Mouse (Mus musculus) megakaryocyte progenitor cell, adult 5-6 weeks (primary cell): ENCODE measurements around the gene Ctbs. TPM values are rescaled to one million over a fixed set of nuclear protein-coding genes. Genes with fewer than 3 reads are reported as not detected.

Experiments used
- ATAC-seq: replicated peaks from 2 replicates; pipeline ENCODE4 v1.8.0; 2016; ENCODE audit warnings: mild to moderate bottlenecking, moderate TSS enrichment, inconsistent platforms; ENCODE audit not compliant: poor library complexity
- total RNA-seq, 2 experiments: library from RNA; stranded (forward) in 1 of 2; stranded (reverse) in 1 of 2; fragments of 157-497, 149-512 nt in 1 of 2; fragments of 200-1000 nt in 1 of 2; gene quantifications; 2 replicates each; pipeline versions ENCODE4 v1.2.3 to v1.2.4; 2015 to 2017

Gene Ctbs
- total RNA-seq, 2 experiments from 2014 or later, result 10.5 to 17.0 TPM

DNA sequence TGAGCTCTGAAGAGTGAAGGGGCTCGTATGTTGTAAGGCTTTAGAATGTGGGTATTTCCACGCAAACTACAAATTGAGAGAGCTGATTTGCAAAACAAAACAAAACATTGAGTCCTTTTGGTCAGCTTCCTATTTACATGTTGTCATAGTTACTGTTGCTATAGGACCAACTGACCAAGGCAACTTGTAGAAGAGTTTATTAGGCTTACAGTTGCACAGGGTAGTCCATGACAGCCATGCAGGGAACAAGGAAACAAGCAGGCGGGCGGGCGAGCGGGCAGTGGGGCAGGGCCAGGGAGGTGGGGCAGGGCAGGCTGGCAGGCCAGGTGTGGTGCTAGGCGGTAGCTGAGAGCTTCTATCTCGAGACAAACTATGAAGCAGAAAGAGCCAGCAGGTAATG is 23.1 kb upstream of the Ctbs start:
- ATAC-seq, result no peak

- ATAC-seq, result peak; percentile 35; the same call in 1 of the 2 replicates
These were observed 16.5 kb upstream of the Ctbs start for GRCm38 (mm10) chr3:146433063-146433462.

DNA sequence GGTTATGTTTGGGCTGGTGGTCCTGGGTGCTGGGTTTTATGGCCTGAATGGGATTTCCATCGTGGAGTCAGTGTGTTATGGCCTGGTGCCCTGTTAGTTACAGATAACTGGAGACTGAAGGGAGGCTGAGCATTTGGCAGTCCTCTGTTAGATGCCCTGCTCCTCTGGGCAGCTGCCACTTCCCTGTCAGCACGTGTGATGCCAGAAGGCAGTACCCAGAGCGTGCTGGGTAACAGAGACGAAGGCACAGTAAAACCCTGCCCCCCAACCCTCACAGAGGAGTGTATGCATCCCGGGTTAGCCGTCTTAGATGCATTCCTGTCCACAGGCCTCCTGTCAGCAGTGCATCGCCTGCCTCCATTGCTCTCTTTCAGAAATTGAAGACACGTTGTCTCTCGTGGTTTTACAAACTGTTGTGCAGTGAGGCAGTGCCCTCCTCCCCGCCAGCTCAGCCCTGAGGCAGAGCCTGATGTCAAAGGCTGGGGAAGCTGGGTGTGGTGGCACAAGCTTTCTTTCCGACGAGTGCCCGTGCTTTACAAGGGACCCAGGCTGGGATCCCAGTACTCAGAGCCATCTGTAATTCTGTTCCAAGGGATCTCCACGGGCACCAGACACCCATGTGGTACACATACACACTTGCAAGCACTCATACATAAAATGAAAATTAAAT is 15.8 kb upstream of the Ctbs start:
- no peak for ATAC-seq

DNA sequence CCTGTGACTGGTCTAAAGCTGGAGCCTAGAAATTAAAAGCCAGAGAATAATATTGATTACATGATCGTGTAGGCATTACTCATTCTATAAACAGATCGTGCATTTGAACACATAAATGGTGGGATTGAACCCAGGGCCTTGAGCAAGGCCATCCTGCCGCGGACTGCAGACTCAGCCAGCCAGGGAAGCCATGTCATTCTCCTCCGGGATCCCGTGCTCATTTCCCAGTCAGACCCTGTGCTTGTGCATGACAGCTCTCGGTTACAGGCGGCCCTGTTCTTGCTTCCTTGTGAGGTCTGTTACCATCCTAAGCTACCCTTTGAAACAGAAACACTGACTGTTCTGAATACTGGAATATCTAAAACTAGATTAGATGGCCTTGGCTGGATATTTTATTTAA is 14.9 kb upstream of the Ctbs start:
- ATAC-seq, result no peak

GRCm38 (mm10) chr3:146435533-146435932 is 14.1 kb upstream of the Ctbs start:
- no peak for ATAC-seq

DNA sequence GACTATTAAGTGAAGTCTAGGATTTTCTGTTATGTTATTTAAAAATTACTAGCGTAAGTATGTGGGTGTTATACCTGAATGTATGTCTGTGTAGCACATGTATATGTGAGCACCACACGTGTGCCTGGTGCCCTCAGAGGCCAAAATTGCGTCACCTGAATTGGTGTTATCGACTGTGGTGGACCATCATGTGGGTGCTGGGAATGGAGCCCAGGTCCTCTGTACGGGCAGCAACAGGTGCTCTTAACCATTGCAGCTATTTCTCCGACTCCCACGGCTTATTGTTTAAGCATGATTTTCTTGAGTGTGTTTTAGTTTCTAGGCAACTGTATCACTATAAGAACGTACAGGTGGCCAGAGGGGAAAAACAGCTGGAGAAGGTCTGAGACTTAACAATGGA is 13.5 kb upstream of the Ctbs start:
- ATAC-seq, result no peak

- no peak for ATAC-seq
These were observed 9.6 kb upstream of the Ctbs start for GRCm38 (mm10) chr3:146440011-146440410.

DNA sequence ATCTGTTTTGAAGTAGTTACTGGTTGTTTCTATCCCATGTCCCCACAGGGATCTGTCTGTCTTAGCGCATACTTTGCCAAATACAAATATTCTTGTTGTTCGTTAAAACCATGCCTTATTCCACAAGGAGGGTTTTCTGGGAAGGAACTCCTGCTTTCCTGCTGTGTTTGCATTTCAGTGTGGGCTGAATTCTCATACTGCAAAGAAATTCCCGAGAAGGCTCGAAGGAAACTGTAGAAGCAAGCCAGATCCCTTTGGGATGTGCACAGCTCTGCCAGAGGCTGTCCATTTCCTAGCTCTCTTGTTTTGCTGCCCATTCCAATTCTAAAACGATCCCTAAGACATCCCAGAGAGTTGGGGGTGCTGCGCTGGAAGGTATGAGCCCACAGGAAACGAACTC is 9.2 kb upstream of the Ctbs start:
- no peak for ATAC-seq

DNA sequence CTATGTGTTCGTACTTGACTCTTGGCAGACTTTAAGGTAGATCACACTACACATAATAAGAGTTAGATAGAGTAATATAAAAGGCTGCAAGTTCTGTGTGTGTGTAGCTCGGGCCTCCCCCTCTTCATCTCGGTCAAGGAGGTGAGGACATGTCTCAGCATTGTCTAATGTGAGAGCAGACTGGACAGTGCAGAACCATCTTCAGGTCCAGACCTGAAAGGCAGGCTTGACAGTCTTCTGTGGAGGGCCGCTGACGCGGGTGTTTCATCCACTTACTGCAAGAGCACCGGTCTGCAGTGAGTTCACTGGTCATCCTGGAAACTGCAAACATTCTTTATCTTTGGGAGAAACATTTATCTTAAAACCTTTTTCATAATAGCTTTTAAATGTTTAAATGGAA is 7.1 kb upstream of the Ctbs start:
- ATAC-seq, result no peak

DNA sequence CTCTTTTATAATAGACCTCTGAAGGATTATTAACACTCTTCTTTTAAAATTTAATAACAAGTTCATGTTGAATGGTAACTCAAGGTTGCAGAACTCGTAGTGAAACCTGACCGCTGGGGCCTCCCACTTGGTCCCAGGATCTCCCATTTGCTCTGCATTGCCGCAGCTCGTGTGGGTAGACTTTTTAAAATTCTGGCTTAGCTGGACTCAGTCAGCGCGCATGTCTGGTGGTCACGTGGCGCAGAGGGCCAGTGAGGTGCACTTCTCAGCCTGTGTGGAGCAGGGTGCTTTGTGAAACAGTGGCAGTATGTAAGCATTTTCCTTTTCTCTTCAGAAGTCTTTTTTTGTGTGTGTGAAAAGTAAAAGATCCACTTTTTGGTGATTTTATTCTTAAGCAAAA is 6.7 kb upstream of the Ctbs start:
- no peak for ATAC-seq

DNA sequence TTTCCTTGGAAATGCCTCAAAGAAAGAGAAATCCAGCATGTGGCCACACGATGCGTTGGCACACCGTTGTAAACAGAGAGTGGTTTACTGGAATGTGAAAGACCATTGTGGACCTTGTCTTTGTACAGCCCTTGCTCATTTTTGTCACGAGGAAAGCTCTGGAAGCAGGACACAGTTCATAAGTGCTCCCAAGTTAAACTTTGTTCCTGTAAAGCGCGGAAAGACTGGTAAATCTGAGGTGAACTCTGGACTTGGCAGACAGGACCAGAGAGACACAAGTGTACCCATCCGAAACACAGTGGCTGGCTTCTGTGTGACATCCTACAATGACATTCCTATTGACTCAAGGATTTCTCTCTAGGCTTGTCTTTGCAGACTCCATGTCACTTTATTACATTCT is 6.2 kb upstream of the Ctbs start:
- ATAC-seq, result no peak

DNA sequence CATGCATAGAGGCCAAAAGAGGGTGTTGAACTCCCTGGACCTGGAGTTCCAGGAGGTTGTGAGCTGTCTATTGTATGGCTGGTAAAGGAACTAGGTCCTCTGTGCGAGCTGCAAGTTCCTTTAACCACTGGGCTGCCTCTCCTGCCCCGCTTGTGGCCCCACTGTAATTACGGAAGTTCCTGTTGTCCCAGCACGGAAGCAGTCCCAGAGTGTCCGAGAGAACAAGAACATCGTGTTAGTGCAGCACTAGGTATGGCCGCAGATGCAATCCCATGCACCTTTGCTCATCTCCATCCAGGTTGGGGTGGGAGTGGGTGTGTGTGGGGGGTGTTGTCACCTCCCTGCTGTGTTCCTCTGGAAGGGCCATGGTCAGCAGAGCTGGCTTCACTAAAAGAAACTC is 4.7 kb upstream of the Ctbs start:
- peak; percentile 67 for ATAC-seq

DNA sequence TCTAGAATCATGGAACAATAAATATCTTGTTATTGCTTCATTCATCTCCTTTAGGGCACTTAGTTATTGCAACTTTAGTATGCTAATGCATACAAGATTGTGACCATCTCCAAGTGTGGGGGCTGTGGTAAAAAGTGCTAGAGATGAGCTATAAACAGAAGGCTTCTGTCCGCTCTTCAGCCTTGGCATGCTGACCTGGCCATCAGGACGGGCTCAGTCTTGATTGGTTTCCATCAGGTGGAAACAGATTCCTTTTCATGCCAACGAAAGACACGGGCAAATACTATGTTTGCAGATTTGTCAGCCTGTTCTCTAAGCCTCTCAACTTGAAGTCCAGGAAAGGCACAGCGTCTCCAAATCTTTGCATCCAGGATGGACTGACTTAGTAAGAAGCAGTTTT is 2.4 kb upstream of the Ctbs start:
- no peak for ATAC-seq

DNA sequence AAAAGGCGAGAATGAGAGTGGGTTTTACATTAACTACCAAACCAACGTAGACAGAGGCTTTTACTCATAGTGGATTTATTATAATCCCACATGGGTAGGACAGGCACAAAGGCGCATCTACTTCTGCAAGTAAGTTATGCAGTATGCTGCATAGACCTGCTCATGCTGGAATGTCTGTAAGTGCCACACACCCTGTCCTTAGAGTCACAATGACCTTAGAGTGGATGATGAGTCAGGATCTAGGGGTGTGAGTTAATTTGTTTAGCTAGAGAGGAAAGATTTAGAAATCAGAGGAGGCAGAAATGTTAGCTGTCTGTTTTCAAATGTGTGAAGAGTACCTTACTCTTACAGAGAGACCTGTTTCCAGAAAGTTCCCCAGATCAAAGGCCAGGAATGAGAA is 2.0 kb upstream of the Ctbs start:
- ATAC-seq, result no peak

DNA sequence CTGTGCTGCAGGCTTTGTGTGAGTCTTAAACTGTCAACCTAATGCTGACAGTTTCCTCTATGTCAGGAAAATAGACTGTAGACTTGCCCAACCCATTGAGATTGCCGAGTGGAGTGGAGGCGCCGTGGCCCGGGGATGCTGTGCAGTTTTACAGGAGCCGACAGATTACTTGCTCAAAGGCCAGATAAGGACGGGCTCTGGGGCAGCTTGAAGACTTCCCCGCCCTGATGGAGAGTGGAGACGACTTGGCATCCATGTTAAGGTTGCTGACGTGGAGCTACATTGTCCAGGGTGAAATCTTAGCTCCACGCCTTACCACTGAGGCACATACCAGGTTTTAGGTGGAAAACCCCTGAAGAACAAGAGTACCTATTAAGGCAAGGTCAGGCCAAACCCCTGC is 1.2 kb upstream of the Ctbs start:
- no peak for ATAC-seq

DNA sequence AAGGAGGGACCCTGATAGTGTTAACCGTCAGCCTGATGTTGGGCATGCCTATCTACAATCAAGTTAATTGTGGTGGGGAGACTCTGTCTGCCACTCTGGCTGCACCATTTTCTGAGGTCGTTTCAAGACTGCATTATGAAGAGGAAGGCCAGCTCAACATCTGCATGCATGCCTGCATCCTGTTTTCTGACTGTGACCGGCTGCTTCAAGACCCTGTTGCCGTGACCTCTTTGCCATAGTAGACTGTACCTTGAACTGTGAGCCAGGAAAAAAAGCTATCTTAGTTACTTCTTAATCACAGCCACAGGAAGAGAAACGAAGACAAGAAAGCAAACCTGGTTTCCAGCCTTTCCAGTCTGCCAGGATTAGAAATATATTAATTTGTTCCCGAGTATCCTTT is 626 bp upstream of the Ctbs start:
- ATAC-seq, result no peak

GRCm38 (mm10) chr3:146450371-146450841 is 811 bp downstream of the Ctbs start:
- ATAC-seq, result peak; percentile 92

DNA sequence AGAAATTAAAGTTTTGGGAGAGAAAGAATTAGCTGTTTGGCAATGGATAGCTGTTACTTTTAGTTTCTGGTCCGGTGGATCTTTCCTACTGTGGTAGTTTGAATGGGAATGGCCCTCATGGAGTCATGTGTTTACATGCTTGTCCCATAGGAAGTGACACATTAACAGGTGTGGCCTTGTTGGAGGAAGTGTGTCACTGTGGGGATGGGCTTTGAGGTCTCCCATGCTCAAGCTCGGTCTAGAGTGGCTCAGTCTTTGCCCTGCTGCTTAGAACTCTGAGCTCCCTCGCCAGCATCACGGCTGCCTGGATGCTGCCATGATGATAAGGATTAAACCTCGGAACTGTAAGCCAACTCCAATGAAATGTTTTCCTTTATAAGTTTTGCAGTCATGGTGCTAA is 1.8 kb downstream of the Ctbs start:
- ATAC-seq, result peak; percentile 8; the same call in 1 of the 2 replicates

GRCm38 (mm10) chr3:146462939-146463338 is 13.3 kb downstream of the Ctbs start:
- peak; percentile 72; the same call in 1 of the 2 replicates for ATAC-seq

GRCm38 (mm10) chr3:146469226-146469625 is 19.6 kb downstream of the Ctbs start:
- no peak for ATAC-seq

- no peak for ATAC-seq
These were observed 23.1 kb downstream of the Ctbs start for GRCm38 (mm10) chr3:146472657-146473056.

DNA sequence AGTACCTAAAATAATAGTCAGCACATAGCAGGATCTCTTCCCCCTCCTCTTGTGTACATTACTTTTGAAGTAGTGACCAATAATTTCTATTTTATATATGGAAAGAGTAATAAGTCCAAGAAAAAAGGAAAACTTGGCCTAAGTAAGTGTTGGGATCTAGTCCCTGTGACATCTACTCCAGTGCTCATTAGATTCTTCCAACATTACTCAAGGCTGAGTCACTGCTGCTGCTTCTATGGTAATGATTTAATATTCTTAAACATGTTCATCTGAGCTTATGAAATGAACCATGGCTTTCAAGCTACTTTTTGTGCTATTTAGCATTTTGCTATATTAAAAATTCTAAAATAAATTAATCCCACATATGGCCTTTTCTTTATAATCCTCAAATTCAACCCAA is 24.1 kb downstream of the Ctbs start:
- ATAC-seq, result no peak

DNA sequence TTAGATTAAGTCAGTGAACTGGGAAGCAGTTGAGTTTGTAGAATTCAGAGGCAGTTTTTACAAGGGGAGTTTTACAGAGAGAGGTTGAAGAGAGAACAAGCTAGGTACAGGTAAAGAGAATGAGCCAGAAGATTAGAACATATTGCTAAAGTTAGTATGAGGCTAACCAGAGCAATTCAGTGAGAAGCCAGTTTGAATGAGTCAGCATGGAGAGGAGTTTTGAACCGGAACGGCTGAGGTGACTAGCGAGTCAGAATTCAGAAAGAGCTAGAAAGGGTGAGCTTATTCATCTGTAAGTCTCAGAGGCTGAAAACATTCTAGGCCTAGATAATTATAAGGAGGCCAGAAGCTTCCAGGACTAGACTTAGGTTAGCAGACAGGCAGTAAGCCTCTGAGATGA is 24.8 kb downstream of the Ctbs start:
- ATAC-seq, result no peak
